Mouse (Mus musculus): ENCODE data around the gene Olfr222. TPM values are rescaled to one million over a fixed set of nuclear protein-coding genes. Genes with fewer than 3 reads are reported as not detected.

Gene Olfr222
- polyA plus RNA-seq, 1 experiment from 2014 or later: not detected

DNA sequence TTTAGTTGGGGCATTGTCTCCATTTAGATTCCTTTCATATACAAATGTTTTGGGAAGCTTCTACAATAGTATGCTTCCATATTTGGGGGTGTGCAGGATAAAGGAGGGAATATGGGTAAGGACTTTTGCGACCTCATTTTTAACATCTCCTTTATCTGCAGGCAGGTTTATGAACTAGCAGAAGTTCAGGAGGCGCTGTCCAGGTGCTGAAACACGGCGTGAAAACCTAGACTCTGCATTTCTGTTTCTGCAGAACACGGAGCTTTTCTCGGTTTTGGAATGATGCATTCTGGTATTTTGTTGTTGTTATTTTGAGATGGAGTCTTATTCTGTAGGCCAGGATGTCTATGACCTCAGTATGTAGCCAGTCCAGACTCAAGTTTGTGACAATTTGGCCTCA is 8.5 kb upstream of the Olfr222 start:
- Histone ChIP-seq H3K27me3 (replicated peaks) (no peaks in the 10 kb centered on the region), H3K9ac (no peak overlapping the region), H3K36me3 (no peaks in the 10 kb centered on the region), H3K27ac (no peak overlapping the region), H3K9me3 (replicated peaks) (no peaks in the 10 kb centered on the region), H3K4me3 (no peak overlapping the region), H3K4me2 (no peak overlapping the region), H3K4me1 (no peaks in the 10 kb centered on the region)
- 23% methylated on average over 6 of the region's 6 CpGs for WGBS (ENCODE audit: insufficient replicate concordance)
- no peak for ATAC-seq

DNA sequence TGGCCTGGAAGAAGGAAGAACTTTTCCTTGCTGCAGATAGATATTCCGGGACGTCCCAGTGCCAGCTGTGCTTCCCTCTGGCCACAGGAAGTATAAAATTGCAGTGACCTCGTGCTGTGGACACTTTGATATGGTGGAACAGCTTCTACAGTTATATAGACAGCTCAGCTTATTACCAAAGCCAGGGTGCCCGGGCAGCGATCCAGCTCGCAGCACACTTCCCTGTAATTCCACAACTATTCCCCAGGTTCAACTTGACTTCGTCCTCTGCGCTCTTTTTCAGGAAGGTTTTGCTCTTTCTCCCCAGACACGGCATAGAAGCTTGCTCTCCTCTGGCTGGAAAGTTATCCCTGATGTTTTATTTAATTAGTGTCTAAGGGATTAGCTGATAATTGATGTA is 309 bp downstream of the Olfr222 start:
- Histone ChIP-seq H3K4me2 (no peak overlapping the region), H3K36me3 (no peaks in the 10 kb centered on the region), H3K9me3 (replicated peaks) (no peaks in the 10 kb centered on the region), H3K4me1 (no peaks in the 10 kb centered on the region), H3K27me3 (replicated peaks) (peaks cover 41% of the 10 kb centered on the region), H3K9ac (no peak overlapping the region), H3K4me3 (no peak overlapping the region), H3K27ac (no peak overlapping the region)
- ATAC-seq: no peak
- WGBS (ENCODE audit: insufficient replicate concordance): 43% methylated on average over 9 of the region's 9 CpGs

GRCm38 (mm10) chr11:59569306-59569705 is 6.7 kb downstream of the Olfr222 start:
- WGBS (ENCODE audit: insufficient replicate concordance): 33% methylated on average over 3 of the region's 3 CpGs
- peaks cover 45% of the 10 kb centered on the region for H3K27me3 ChIP-seq (replicated peaks)
- no peak overlapping the region for H3K27ac ChIP-seq
- no peak overlapping the region for H3K4me3 ChIP-seq
- H3K4me2 ChIP-seq: no peak overlapping the region
- no peak for ATAC-seq
- H3K4me1 ChIP-seq: no peaks in the 10 kb centered on the region
- H3K36me3 ChIP-seq: no peaks in the 10 kb centered on the region
- no peaks in the 10 kb centered on the region for H3K9me3 ChIP-seq (replicated peaks)
- no peak overlapping the region for H3K9ac ChIP-seq

GRCm38 (mm10) chr11:59562837-59563236 is 13.2 kb downstream of the Olfr222 start:
- WGBS (ENCODE audit: insufficient replicate concordance): 56% methylated on average over 9 of the region's 9 CpGs
- H3K9me3 ChIP-seq (replicated peaks): no peaks in the 10 kb centered on the region
- no peaks in the 10 kb centered on the region for H3K4me1 ChIP-seq
- H3K27ac ChIP-seq: no peak overlapping the region
- H3K4me3 ChIP-seq: no peak overlapping the region
- H3K36me3 ChIP-seq: no peaks in the 10 kb centered on the region
- no peak for ATAC-seq
- H3K9ac ChIP-seq: no peak overlapping the region
- peaks cover 12% of the 10 kb centered on the region; the same call in 1 of the 2 replicates for H3K27me3 ChIP-seq (replicated peaks)
- H3K4me2 ChIP-seq: no peak overlapping the region

- Histone ChIP-seq H3K4me1 (no peaks in the 10 kb centered on the region), H3K9ac (no peak overlapping the region), H3K27ac (no peak overlapping the region), H3K4me2 (no peak overlapping the region), H3K27me3 (replicated peaks) (peaks cover 8% of the 10 kb centered on the region; the same call in 1 of the 2 replicates), H3K9me3 (replicated peaks) (no peaks in the 10 kb centered on the region), H3K36me3 (no peaks in the 10 kb centered on the region), H3K4me3 (no peak overlapping the region)
- ATAC-seq: no peak
- WGBS (ENCODE audit: insufficient replicate concordance): 72% methylated on average over 4 of the region's 4 CpGs
These were observed 13.7 kb downstream of the Olfr222 start for GRCm38 (mm10) chr11:59562336-59562735.

GRCm38 (mm10) chr11:59560906-59561305 is 15.1 kb downstream of the Olfr222 start:
- Histone ChIP-seq H3K4me2 (no peak overlapping the region), H3K27ac (no peak overlapping the region), H3K4me3 (no peak overlapping the region), H3K9me3 (replicated peaks) (no peaks in the 10 kb centered on the region), H3K9ac (no peak overlapping the region), H3K27me3 (replicated peaks) (peaks cover 4% of the 10 kb centered on the region; the same call in 1 of the 2 replicates), H3K36me3 (no peaks in the 10 kb centered on the region), H3K4me1 (no peaks in the 10 kb centered on the region)
- 47% methylated on average over 3 of the region's 3 CpGs for WGBS (ENCODE audit: insufficient replicate concordance)
- no peak for ATAC-seq

DNA sequence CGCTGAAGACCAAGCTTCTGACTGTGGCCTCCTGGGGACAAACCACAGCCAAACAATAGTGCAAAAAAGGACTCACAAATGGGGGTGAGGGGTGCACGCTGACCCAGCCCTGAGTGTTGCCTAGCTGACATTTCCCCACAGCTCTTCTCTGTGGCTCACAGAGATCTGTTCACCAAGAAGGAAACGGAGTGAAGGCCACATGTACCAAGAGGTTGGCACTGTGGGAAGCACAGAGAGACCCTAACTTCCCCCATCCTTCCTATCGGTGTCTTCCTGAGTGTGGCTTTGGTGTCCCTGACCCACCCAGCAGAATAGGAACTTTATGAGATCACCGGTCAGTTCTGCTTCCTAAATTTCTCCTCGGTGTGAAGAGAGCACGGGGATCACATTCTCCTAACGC is 21.5 kb downstream of the Olfr222 start:
- no peak overlapping the region for H3K27ac ChIP-seq
- no peaks in the 10 kb centered on the region for H3K27me3 ChIP-seq (replicated peaks)
- no peak overlapping the region for H3K9ac ChIP-seq
- no peaks in the 10 kb centered on the region for H3K9me3 ChIP-seq (replicated peaks)
- H3K4me1 ChIP-seq: no peaks in the 10 kb centered on the region
- 17% methylated on average over 8 of the region's 8 CpGs for WGBS (ENCODE audit: insufficient replicate concordance)
- H3K4me3 ChIP-seq: no peak overlapping the region
- H3K36me3 ChIP-seq: no peaks in the 10 kb centered on the region
- ATAC-seq: no peak
- no peak overlapping the region for H3K4me2 ChIP-seq

GRCm38 (mm10) chr11:59554127-59554526 is 21.9 kb downstream of the Olfr222 start:
- Histone ChIP-seq H3K27ac (no peak overlapping the region), H3K4me2 (no peak overlapping the region), H3K9me3 (replicated peaks) (no peaks in the 10 kb centered on the region), H3K4me3 (no peak overlapping the region), H3K36me3 (no peaks in the 10 kb centered on the region), H3K27me3 (replicated peaks) (no peaks in the 10 kb centered on the region), H3K9ac (no peak overlapping the region), H3K4me1 (no peaks in the 10 kb centered on the region)
- no peak for ATAC-seq
- 85% methylated on average over 11 of the region's 11 CpGs for WGBS (ENCODE audit: insufficient replicate concordance)

- H3K36me3 ChIP-seq: no peaks in the 10 kb centered on the region
- peaks cover 6% of the 10 kb centered on the region; the same call in 1 of the 2 replicates for H3K27me3 ChIP-seq (replicated peaks)
- no peak for ATAC-seq
- H3K4me2 ChIP-seq: no peak overlapping the region
- 65% methylated on average over 9 of the region's 9 CpGs for WGBS (ENCODE audit: insufficient replicate concordance)
- no peak overlapping the region for H3K9ac ChIP-seq
- H3K4me3 ChIP-seq: no peak overlapping the region
- no peaks in the 10 kb centered on the region for H3K9me3 ChIP-seq (replicated peaks)
- peaks cover 4% of the 10 kb centered on the region; the same call in 1 of the 2 replicates for H3K4me1 ChIP-seq
- no peak overlapping the region for H3K27ac ChIP-seq
These were observed 32.0 kb downstream of the Olfr222 start for GRCm38 (mm10) chr11:59544005-59544404.

- Histone ChIP-seq H3K27ac (no peak overlapping the region), H3K4me3 (no peak overlapping the region), H3K36me3 (no peaks in the 10 kb centered on the region), H3K4me1 (peaks cover 4% of the 10 kb centered on the region; the same call in 1 of the 2 replicates), H3K4me2 (no peak overlapping the region), H3K9ac (no peak overlapping the region), H3K27me3 (replicated peaks) (peaks cover 3% of the 10 kb centered on the region; the same call in 1 of the 2 replicates), H3K9me3 (replicated peaks) (no peaks in the 10 kb centered on the region)
- no peak for ATAC-seq
- WGBS (ENCODE audit: insufficient replicate concordance): 57% methylated on average over 3 of the region's 3 CpGs
These were observed 32.7 kb downstream of the Olfr222 start for GRCm38 (mm10) chr11:59543376-59543775.

GRCm38 (mm10) chr11:59542442-59542841 is 33.6 kb downstream of the Olfr222 start:
- peaks cover 4% of the 10 kb centered on the region; the same call in 1 of the 2 replicates for H3K4me1 ChIP-seq
- no peak overlapping the region for H3K4me2 ChIP-seq
- H3K9me3 ChIP-seq (replicated peaks): no peaks in the 10 kb centered on the region
- no peak overlapping the region for H3K4me3 ChIP-seq
- ATAC-seq: no peak
- H3K9ac ChIP-seq: no peak overlapping the region
- H3K27me3 ChIP-seq (replicated peaks): no peaks in the 10 kb centered on the region; the same call in 1 of the 2 replicates
- H3K36me3 ChIP-seq: no peaks in the 10 kb centered on the region
- WGBS (ENCODE audit: insufficient replicate concordance): 29% methylated on average over 6 of the region's 6 CpGs
- H3K27ac ChIP-seq: no peak overlapping the region

- no peaks in the 10 kb centered on the region for H3K9me3 ChIP-seq (replicated peaks)
- no peak within 1 kb of the TSS for H3K4me3 ChIP-seq
- ATAC-seq: no peak
- peaks cover 4% of the 10 kb centered on the region; the same call in 1 of the 2 replicates for H3K4me1 ChIP-seq
- no peak within 1 kb of the TSS for H3K9ac ChIP-seq
- 21% methylated on average over 3 of the region's 3 CpGs for WGBS (ENCODE audit: insufficient replicate concordance)
- H3K27ac ChIP-seq: no peak within 1 kb of the TSS
- no peaks in the 10 kb centered on the region for H3K36me3 ChIP-seq
- H3K27me3 ChIP-seq (replicated peaks): no peaks in the 10 kb centered on the region; the same call in 1 of the 2 replicates
- no peak within 1 kb of the TSS for H3K4me2 ChIP-seq
These were observed 34.7 kb downstream of the Olfr222 start, which contains the start of gene Nlrp3 for GRCm38 (mm10) chr11:59541324-59541723. TSS of gene Nlrp3 (plus strand) at chr11:59541568.

GRCm38 (mm10) chr11:59540123-59540522 is 35.9 kb downstream of the Olfr222 start:
- Histone ChIP-seq H3K4me2 (no peak overlapping the region), H3K4me1 (peaks cover 4% of the 10 kb centered on the region; the same call in 1 of the 2 replicates), H3K27ac (no peak overlapping the region), H3K9ac (no peak overlapping the region), H3K4me3 (no peak overlapping the region), H3K9me3 (replicated peaks) (no peaks in the 10 kb centered on the region), H3K36me3 (no peaks in the 10 kb centered on the region), H3K27me3 (replicated peaks) (no peaks in the 10 kb centered on the region)
- WGBS (ENCODE audit: insufficient replicate concordance): 21% methylated on average over 3 of the region's 3 CpGs
- ATAC-seq: no peak
